Mouse (Mus musculus) stomach, embryonic 15.5 days (tissue): ENCODE results near the gene Anapc13. TPM values are rescaled to one million over a fixed set of nuclear protein-coding genes. Genes with fewer than 3 reads are reported as not detected.

Experiments used
- ATAC-seq: fragments of 200-750 bp; cut with Nextera tagmentation; 2 replicates; pipeline ENCODE4 v1.8.0; 2017; ENCODE audit warnings: low read depth, moderate number of reproducible peaks, moderate TSS enrichment; ENCODE audit not compliant: insufficient read depth, low FRiP score
- H3K27ac ChIP-seq: fragments of 300-500 bp; sonication (generic); 2 replicates; pipeline ENCODE4 v1.5.1; 2015; ENCODE audit warnings: mild to moderate bottlenecking, inconsistent platforms
- H3K27me3 ChIP-seq: fragments of 300-500 bp; sonication (generic); replicated peaks from 2 replicates; pipeline ENCODE4 v1.6.1; 2015; ENCODE audit warnings: inconsistent platforms
- H3K36me3 ChIP-seq: fragments of 300-500 bp; sonication (generic); 2 replicates; pipeline ENCODE4 v1.6.1; 2015; ENCODE audit warnings: inconsistent platforms
- H3K4me1 ChIP-seq: fragments of 300-500 bp; sonication (generic); 2 replicates; pipeline ENCODE4 v1.6.1; 2015; ENCODE audit warnings: inconsistent platforms
- H3K4me2 ChIP-seq: fragments of 300-500 bp; sonication (generic); 2 replicates; pipeline ENCODE4 v1.6.1; 2015; ENCODE audit warnings: mild to moderate bottlenecking, inconsistent platforms
- H3K4me3 ChIP-seq: fragments of 300-500 bp; sonication (generic); replicated peaks from 2 replicates; pipeline ENCODE4 v1.5.1; 2015; ENCODE audit warnings: inconsistent platforms
- H3K9ac ChIP-seq: fragments of 300-500 bp; sonication (generic); 2 replicates; pipeline ENCODE4 v1.6.1; 2015; ENCODE audit warnings: inconsistent platforms
- H3K9me3 ChIP-seq: fragments of 300-500 bp; sonication (generic); 2 replicates; pipeline ENCODE4 v1.6.1; 2016; ENCODE audit warnings: inconsistent platforms
- WGBS: fragments of 180-500 bp; shearing (Covaris S2); methylation state at CpG from one replicate; pipeline ENCODE4 v1.1.7; 2015; 5-methylcytosine and 5-hydroxymethylcytosine counted together
- polyA plus RNA-seq: library from polyadenylated mRNA; unstranded; fragments of >200 nt; fragmentation: Nextera tagmentation; extraction: Ambion mirVana; gene quantifications from 2 replicates; pipeline ENCODE4 v1.2.1, GENCODE M21; 2015

The Anapc13 gene
- polyA plus RNA-seq, 1 experiment from 2014 or later = 191 TPM

GRCm38 (mm10) chr9:102632923-102633537 lies 6.9 kb downstream of the Anapc13 start:
- Histone ChIP-seq H3K9me3 (no peaks in the 10 kb centered on the region), H3K4me1 (peaks cover 13% of the 10 kb centered on the region; the same call in 1 of the 2 replicates), H3K4me2 (no peak overlapping the region), H3K9ac (no peak overlapping the region), H3K4me3 (no peak overlapping the region), H3K27ac (no peak overlapping the region), H3K27me3 (no peaks in the 10 kb centered on the region), H3K36me3 (no peaks in the 10 kb centered on the region)
- WGBS = 62% methylated on average over 1 of the region's 1 CpGs
- no peak for ATAC-seq

- no peaks in the 10 kb centered on the region for H3K36me3 ChIP-seq
- no peak overlapping the region for H3K4me3 ChIP-seq
- H3K9me3 ChIP-seq = no peaks in the 10 kb centered on the region
- H3K9ac ChIP-seq = no peak overlapping the region
- peaks cover 20% of the 10 kb centered on the region for H3K4me1 ChIP-seq
- H3K27ac ChIP-seq = no peak overlapping the region
- no peak for ATAC-seq
- H3K27me3 ChIP-seq = no peaks in the 10 kb centered on the region
- 61% methylated on average over 8 of the region's 8 CpGs for WGBS
- no peak overlapping the region for H3K4me2 ChIP-seq
Observed at GRCm38 (mm10) chr9:102634453-102634852, 8.4 kb downstream of the Anapc13 start.

DNA sequence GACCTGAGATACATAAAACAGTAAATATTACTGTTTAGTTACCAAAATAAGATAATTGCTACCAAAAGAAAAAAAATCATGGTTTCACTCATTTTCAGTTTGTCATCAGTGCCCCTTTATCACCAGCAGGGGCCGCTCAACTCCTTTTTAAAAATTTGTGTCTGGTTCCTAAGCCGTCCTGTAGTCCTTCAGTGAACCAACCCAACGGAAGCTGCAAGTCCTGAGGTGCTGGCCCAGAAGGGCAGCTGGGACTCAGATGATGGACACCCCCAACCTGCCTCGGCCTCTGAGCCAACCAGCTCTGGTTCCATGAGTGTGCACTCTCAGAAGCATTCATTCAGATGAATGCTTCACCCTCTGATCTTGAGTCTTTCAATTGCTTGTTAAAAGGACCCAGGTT lies 10.5 kb downstream of the Anapc13 start:
- no peaks in the 10 kb centered on the region for H3K9me3 ChIP-seq
- peaks cover 24% of the 10 kb centered on the region for H3K4me1 ChIP-seq
- no peak overlapping the region for H3K27ac ChIP-seq
- H3K4me2 ChIP-seq = no peak overlapping the region
- ATAC-seq = no peak
- no peaks in the 10 kb centered on the region for H3K36me3 ChIP-seq
- no peak overlapping the region for H3K4me3 ChIP-seq
- WGBS = 3% methylated on average over 4 of the region's 4 CpGs
- no peaks in the 10 kb centered on the region for H3K27me3 ChIP-seq
- no peak overlapping the region for H3K9ac ChIP-seq

DNA sequence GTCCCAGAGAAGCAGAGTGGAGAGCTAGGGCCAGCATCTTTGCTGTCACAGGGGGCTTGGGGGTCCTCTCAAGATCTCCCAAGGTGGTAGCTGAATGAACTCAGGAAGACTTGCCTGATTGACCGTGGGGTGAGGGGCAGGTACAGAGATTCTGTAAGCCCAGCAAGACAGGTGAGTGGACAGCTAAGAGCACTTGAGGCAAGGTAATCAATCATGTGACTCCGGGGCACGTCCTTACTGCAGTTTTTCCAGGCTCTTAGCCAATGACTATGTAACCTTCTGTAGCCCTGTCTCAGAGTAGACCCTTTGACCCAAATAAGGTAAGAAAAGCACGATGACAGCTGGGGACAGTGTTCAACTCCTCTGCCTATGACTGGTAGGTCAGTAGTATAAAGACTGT lies 11.0 kb downstream of the Anapc13 start:
- 33% methylated on average over 4 of the region's 4 CpGs for WGBS
- no peak overlapping the region for H3K9ac ChIP-seq

DNA sequence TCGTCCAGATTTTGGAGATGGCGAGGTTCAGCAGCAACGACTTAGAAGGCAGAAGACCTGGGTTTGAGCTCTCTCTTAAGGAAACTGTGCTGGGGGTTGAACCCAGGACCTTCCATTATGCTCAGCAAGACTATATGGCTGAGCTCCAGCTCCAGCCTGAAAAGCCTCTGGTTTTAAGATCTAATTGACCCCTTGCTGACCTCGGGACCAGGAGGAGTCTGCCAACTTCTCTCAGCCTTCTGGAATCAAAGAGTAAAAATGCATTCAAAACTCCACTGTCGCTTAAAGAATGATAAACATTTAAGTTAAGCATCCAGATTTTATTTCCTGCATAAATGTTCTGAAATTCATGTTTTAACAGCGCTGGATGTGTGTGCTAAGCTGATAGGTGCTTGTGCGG lies 12.9 kb downstream of the Anapc13 start:
- Histone ChIP-seq H3K4me3 (no peak overlapping the region), H3K27me3 (no peaks in the 10 kb centered on the region), H3K27ac (peak overlapping the region; percentile 68), H3K9me3 (no peaks in the 10 kb centered on the region), H3K4me1 (peaks cover 28% of the 10 kb centered on the region), H3K4me2 (no peak overlapping the region), H3K36me3 (no peaks in the 10 kb centered on the region), H3K9ac (no peak overlapping the region)
- 37% methylated on average over 7 of the region's 7 CpGs for WGBS
- ATAC-seq = no peak

More for the DNA sequence above, 11.0 kb downstream of the Anapc13 start:
- no peak overlapping the region for H3K4me3 ChIP-seq
- H3K27me3 ChIP-seq = no peaks in the 10 kb centered on the region
- H3K4me2 ChIP-seq = no peak overlapping the region
- H3K4me1 ChIP-seq = peaks cover 24% of the 10 kb centered on the region
- no peak overlapping the region for H3K27ac ChIP-seq
- ATAC-seq = no peak
- H3K9me3 ChIP-seq = no peaks in the 10 kb centered on the region
- H3K36me3 ChIP-seq = no peaks in the 10 kb centered on the region

DNA sequence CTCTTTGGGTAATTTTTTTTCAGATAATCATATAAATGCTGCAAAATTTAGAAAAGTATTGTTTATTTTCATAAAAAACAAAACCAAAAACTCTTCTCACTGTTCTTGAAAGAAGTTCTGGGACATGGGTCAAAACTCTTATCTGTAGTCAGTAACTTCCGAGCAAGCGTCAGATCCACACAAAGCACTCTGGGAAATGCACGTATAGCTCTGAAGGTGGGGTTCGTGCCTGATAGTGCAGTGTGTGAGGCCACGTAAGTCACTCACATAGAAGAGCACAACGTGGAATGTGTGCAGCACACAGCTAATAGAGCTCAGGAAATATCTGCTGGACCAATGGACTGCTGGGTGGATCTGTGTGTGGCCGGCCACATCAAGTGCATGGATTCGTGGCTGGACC lies 13.4 kb downstream of the Anapc13 start:
- Histone ChIP-seq H3K9me3 (no peaks in the 10 kb centered on the region), H3K27me3 (no peaks in the 10 kb centered on the region), H3K4me2 (no peak overlapping the region), H3K4me3 (no peak overlapping the region), H3K36me3 (no peaks in the 10 kb centered on the region), H3K9ac (no peak overlapping the region), H3K27ac (peak overlapping the region; percentile 68; the same call in 1 of the 2 replicates), H3K4me1 (peaks cover 34% of the 10 kb centered on the region)
- ATAC-seq = no peak
- WGBS = 63% methylated on average over 8 of the region's 8 CpGs

DNA sequence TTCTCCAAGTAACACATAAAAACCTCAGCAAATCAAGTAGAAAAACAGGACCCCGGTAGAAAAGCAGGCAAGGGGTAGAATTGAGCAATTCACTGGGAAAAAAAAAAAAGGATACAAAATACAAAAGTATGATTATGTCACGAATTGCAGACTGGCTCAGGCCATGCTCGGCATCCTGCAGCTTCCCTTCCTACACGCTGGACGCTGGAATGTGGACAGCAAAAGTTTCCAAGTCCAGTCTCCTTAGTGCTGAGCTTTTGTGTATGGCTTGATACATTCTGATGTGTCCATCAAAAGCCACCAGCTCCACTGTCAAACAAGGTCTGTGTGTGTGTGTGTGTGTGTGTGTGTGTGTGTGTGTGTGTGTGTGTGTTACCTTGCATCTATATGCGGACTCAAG lies 15.4 kb downstream of the Anapc13 start:
- Histone ChIP-seq H3K4me3 (no peak overlapping the region), H3K4me2 (no peak overlapping the region), H3K27ac (no peak overlapping the region; the same call in 1 of the 2 replicates), H3K27me3 (no peaks in the 10 kb centered on the region), H3K4me1 (peaks cover 37% of the 10 kb centered on the region), H3K9ac (no peak overlapping the region), H3K9me3 (no peaks in the 10 kb centered on the region), H3K36me3 (no peaks in the 10 kb centered on the region)
- no peak for ATAC-seq
- WGBS = 59% methylated on average over 6 of the region's 6 CpGs

DNA sequence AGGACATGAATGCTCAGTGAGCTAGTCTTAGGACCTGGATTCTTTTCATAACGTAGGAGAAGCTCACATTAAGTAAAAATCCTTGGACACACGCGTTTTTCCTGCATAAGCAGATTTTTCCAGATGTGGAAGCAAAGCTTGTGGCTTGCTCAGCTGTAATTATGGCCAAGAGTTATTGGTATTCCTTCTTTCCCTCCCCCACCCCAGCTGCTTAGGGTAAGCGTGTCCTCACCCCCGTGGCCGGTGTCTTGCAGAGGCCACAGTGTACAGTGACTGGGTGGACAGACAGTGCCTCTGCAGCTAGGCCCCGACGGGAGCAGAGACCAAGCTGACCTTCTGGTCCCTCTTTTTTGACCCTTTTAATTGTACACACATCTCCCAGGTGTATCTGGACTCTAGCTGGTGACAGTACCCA lies 17.0 kb downstream of the Anapc13 start:
- H3K27me3 ChIP-seq = no peaks in the 10 kb centered on the region
- H3K9ac ChIP-seq = no peak overlapping the region

GRCm38 (mm10) chr9:102643486-102644101 lies 17.5 kb downstream of the Anapc13 start:
- Histone ChIP-seq H3K4me3 (no peak overlapping the region; the same call in 1 of the 2 replicates), H3K4me1 (peaks cover 34% of the 10 kb centered on the region), H3K36me3 (no peaks in the 10 kb centered on the region)

More for the DNA sequence above, 17.0 kb downstream of the Anapc13 start:
- Histone ChIP-seq H3K4me3 (no peak overlapping the region), H3K9me3 (no peaks in the 10 kb centered on the region), H3K4me2 (peak overlapping the region; percentile 42; the same call in 1 of the 2 replicates), H3K4me1 (peaks cover 33% of the 10 kb centered on the region), H3K36me3 (no peaks in the 10 kb centered on the region), H3K27ac (peak overlapping the region; percentile 95)
- 27% methylated on average over 8 of the region's 8 CpGs for WGBS
- peak; percentile 32; the same call in 1 of the 2 replicates for ATAC-seq

DNA sequence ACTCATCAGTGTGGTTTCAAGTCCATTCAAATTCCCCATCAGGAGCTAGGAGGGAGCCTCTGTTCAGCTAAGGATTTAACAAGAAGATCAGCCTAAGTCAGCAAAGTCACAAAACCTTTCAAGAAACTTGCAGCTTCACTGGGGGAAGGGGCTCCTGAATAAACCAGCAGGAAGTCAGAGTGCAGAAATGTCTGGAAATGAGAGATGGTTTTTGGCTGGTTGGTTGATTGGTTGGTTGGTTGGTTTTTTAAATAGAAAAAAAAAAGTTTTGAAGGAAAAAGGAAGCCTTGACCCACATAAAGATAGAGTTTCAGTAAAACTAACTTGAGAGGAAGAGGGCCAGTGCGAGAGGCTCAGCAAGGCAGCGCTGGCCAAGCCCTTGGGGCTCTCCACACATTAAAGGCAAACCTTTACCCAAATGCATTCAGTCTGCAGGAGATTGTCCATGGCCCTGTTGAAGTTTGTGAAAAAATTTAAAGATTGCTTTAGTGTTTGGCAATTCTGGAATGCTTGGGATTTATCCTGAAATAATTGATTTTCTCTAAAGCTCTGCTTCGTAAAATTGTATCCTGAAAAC lies 19.1 kb downstream of the Anapc13 start:
- Histone ChIP-seq H3K4me3 (no peak overlapping the region), H3K27me3 (no peaks in the 10 kb centered on the region), H3K9me3 (no peaks in the 10 kb centered on the region), H3K36me3 (no peaks in the 10 kb centered on the region), H3K9ac (no peak overlapping the region), H3K4me1 (peaks cover 36% of the 10 kb centered on the region), H3K27ac (peak overlapping the region; percentile 95), H3K4me2 (no peak overlapping the region)
- ATAC-seq = no peak
- 62% methylated on average over 3 of the region's 3 CpGs for WGBS

More at GRCm38 (mm10) chr9:102643486-102644101, 17.5 kb downstream of the Anapc13 start:
- peak; percentile 77 for ATAC-seq
- Histone ChIP-seq H3K9me3 (no peaks in the 10 kb centered on the region), H3K27me3 (no peaks in the 10 kb centered on the region), H3K27ac (peak overlapping the region; percentile 95), H3K9ac (no peak overlapping the region), H3K4me2 (peak overlapping the region; percentile 42)
- whole genome bisulfite sequencing = 6% methylated on average over 10 of the region's 10 CpGs

DNA sequence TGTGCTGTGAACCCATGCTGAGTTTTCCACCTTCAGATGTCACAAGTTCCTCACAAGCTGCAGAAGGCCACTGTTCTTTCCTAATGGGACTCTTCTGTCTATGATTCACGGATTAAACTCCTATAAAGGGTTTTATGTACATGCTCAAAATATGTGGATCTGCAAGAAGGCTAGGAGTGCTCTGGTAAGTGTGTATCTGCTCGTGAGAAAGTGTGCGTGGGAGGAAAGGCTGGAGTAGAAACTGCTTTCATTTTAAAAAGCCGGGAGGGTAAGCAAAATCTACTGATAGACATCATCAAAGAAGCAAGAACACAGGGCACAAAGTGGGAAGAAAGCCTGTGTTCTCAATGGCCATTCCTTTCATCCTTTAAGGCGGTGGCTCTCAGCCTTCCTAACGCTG lies 20.9 kb downstream of the Anapc13 start:
- no peak for ATAC-seq
- H3K4me3 ChIP-seq = no peak overlapping the region
- WGBS = 74% methylated on average over 6 of the region's 6 CpGs
- H3K4me2 ChIP-seq = no peak overlapping the region
- H3K27me3 ChIP-seq = no peaks in the 10 kb centered on the region
- no peak overlapping the region for H3K9ac ChIP-seq
- no peaks in the 10 kb centered on the region for H3K36me3 ChIP-seq
- H3K27ac ChIP-seq = 0 out of 2 replicates have a peak overlapping the region, but pooled peaks have one; percentile 5
- H3K9me3 ChIP-seq = no peaks in the 10 kb centered on the region
- H3K4me1 ChIP-seq = peaks cover 41% of the 10 kb centered on the region

GRCm38 (mm10) chr9:102649917-102650527 lies 23.9 kb downstream of the Anapc13 start:
- Histone ChIP-seq H3K27ac (peak overlapping the region; percentile 64; the same call in 1 of the 2 replicates), H3K36me3 (no peaks in the 10 kb centered on the region), H3K4me1 (peaks cover 26% of the 10 kb centered on the region; the same call in 1 of the 2 replicates), H3K27me3 (no peaks in the 10 kb centered on the region), H3K4me3 (no peak overlapping the region), H3K9ac (no peak overlapping the region), H3K9me3 (no peaks in the 10 kb centered on the region), H3K4me2 (no peak overlapping the region)
- WGBS = 24% methylated on average over 17 of the region's 17 CpGs
- ATAC-seq = peak; percentile 78
